Mouse (Mus musculus) A20 (cell line): Measurements from ENCODE around the gene Taar9.
"Not testable (repeated sequence)": the region's sequence is repeated elsewhere in the genome, so short reads cannot be mapped to it uniquely, and the experiment has no call there.

Experiments
- DNase-seq: peaks from one replicate; pipeline ENCODE4 v3.0.0-alpha.2; 2011; ENCODE audit warnings: low read depth, low spot score

The Taar9 gene

DNA sequence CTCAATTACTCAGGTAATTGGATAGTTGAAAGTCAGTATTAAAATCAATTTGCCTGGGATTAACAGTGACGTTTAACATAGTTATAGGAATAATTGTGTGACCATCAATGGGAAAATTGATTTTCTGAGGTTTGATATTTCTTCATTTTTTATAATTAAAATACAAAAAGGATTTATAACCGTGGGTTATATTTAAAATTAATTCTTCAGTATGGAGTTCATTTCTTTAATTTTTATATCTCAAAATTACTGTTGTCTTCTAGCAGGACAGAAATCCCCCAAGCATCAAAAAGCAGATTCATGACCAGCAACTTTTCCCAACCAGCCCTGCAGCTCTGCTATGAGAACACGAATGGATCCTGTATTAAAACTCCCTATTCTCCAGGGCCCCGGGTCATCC is 33.1 kb downstream of the Taar9 start, which contains the start of gene Taar8a:
Gene Taar8a, plus strand, starts transcription at position 301 of the 400 bp plus-strand sequence.
- not testable (repeated sequence) for DNase-seq

DNA sequence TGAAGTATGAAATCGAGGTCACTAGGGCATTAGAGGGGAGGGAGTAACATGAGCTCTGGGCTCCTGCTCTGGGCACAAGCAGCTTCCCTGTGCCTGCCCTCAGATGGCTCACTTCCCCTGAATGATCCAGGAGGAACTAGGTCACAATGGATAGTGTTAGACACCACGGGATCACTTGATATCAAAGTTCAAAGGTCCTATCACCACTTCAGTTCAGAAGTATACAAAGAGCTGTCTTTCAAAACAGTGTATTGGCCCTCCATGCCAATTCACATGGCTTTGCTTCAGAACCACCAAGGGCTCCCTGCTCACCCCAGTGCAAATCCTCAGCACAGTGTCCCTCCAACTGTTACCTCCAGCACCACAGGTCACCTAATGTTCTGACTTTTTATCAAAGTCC is 34.6 kb downstream of the Taar9 start:
- DNase-seq = not testable (repeated sequence)

GRCm38 (mm10) chr10:24058986-24059385 is 50.3 kb downstream of the Taar9 start:
- peak; percentile 15 for DNase-seq
